Mouse (Mus musculus) liver, adult 2 months (tissue): ENCODE measurements at regions not wholly inside any gene's neighbourhood (a gene's known extent, or its start where the extent isn't known, plus 50 kb on each side); places are given as distances from the start of the nearest gene placed in this dataset.

Experiments used
- DNase-seq: peaks from one replicate; pipeline ENCODE4 v3.0.0-alpha.2; 2011; ENCODE audit warnings: low read depth, low spot score; ENCODE audit errors: extremely low read depth
- H3K27ac ChIP-seq: fragments of 200-500 bp; replicated peaks from 2 replicates; pipeline ENCODE4 v1.5.1; 2012; ENCODE audit warnings: low read depth, mild to moderate bottlenecking, control low read depth, inconsistent platforms, low read length; ENCODE audit not compliant: insufficient read depth
- H3K27me3 ChIP-seq: fragments of 200-500 bp; 2 replicates; pipeline ENCODE4 v1.6.1; 2012; ENCODE audit warnings: mild to moderate bottlenecking, moderate library complexity, low read length, inconsistent platforms; ENCODE audit not compliant: control insufficient read depth, insufficient read depth
- H3K36me3 ChIP-seq: fragments of 200-500 bp; 2 replicates; pipeline ENCODE4 v1.6.1; 2012; ENCODE audit warnings: low read length, inconsistent platforms; ENCODE audit not compliant: control insufficient read depth, insufficient read depth
- H3K4me1 ChIP-seq: fragments of 200-500 bp; 2 replicates; pipeline ENCODE4 v1.6.1; 2011; ENCODE audit warnings: low read length; ENCODE audit not compliant: control insufficient read depth, insufficient read depth
- H3K4me3 ChIP-seq: fragments of 200-500 bp; 2 replicates; pipeline ENCODE4 v1.5.1; 2011; ENCODE audit warnings: low read depth, mild to moderate bottlenecking, control low read depth, low read length, moderate library complexity; ENCODE audit not compliant: insufficient read depth
- H3K79me2 ChIP-seq: fragments of 200-500 bp; 2 replicates; pipeline ENCODE4 v1.6.1; 2012; ENCODE audit warnings: inconsistent platforms, mild to moderate bottlenecking, low read length, moderate library complexity; ENCODE audit not compliant: control insufficient read depth, insufficient read depth
- H3K9ac ChIP-seq: fragments of 200-500 bp; 2 replicates; pipeline ENCODE4 v1.6.1; 2012; ENCODE audit warnings: low read depth, mild to moderate bottlenecking, control low read depth, inconsistent platforms, low read length
- CTCF ChIP-seq: fragments of 200-500 bp; IDR thresholded peaks from 2 replicates; pipeline ENCODE4 v1.5.1; 2011; ENCODE audit warnings: low read depth, low read length, control low read depth
- POLR2A ChIP-seq: fragments of 200-500 bp; IDR thresholded peaks from 2 replicates; pipeline ENCODE4 v1.6.1; 2011; ENCODE audit warnings: low read length, control low read depth; ENCODE audit not compliant: insufficient read depth; ENCODE audit errors: extremely low read depth
- WGBS: fragments of 180-500 bp; shearing (Covaris S2); methylation state at CpG from one replicate; pipeline ENCODE4 v1.1.7; 2018; 5-methylcytosine and 5-hydroxymethylcytosine counted together

- Histone ChIP-seq H3K36me3 (no peaks in the 10 kb centered on the region), H3K4me1 (no peaks in the 10 kb centered on the region), H3K27me3 (no peaks in the 10 kb centered on the region), H3K79me2 (no peaks in the 10 kb centered on the region), H3K9ac (no peak overlapping the region), H3K27ac (no peak overlapping the region), H3K4me3 (no peak overlapping the region)
- no peak for TF ChIP-seq POLR2A
- TF ChIP-seq CTCF = no peak
- 85% methylated on average over 3 of the region's 3 CpGs for WGBS
- DNase-seq = no peak
Observed at GRCm38 (mm10) chr1:57544684-57545083, 137.8 kb upstream of the Tyw5 start.

GRCm38 (mm10) chr1:57545792-57546685 lies 139.1 kb upstream of the Tyw5 start:
- no peaks in the 10 kb centered on the region for H3K36me3 ChIP-seq
- TF ChIP-seq CTCF (no peak), POLR2A (no peak)
- H3K9ac ChIP-seq = no peak overlapping the region
- DNase-seq = no peak
- no peaks in the 10 kb centered on the region for H3K27me3 ChIP-seq
- H3K79me2 ChIP-seq = no peaks in the 10 kb centered on the region
- WGBS = 65% methylated on average over 14 of the region's 14 CpGs
- no peak overlapping the region for H3K27ac ChIP-seq
- no peaks in the 10 kb centered on the region for H3K4me1 ChIP-seq
- no peak overlapping the region for H3K4me3 ChIP-seq

GRCm38 (mm10) chr1:57561517-57561916 lies 154.6 kb upstream of the Tyw5 start:
- no peak overlapping the region for H3K27ac ChIP-seq
- no peaks in the 10 kb centered on the region for H3K79me2 ChIP-seq
- no peaks in the 10 kb centered on the region for H3K36me3 ChIP-seq
- H3K27me3 ChIP-seq = no peaks in the 10 kb centered on the region; the same call in 1 of the 2 replicates
- TF ChIP-seq POLR2A (no peak), CTCF (no peak)
- no peak for DNase-seq
- no peak overlapping the region for H3K4me3 ChIP-seq
- no peaks in the 10 kb centered on the region for H3K4me1 ChIP-seq
- no peak overlapping the region for H3K9ac ChIP-seq
- 85% methylated on average over 2 of the region's 2 CpGs for WGBS

- no peak for DNase-seq
- no peaks in the 10 kb centered on the region for H3K4me1 ChIP-seq
- no peak overlapping the region for H3K27ac ChIP-seq
- no peak overlapping the region for H3K9ac ChIP-seq
- no peaks in the 10 kb centered on the region; the same call in 1 of the 2 replicates for H3K27me3 ChIP-seq
- WGBS = 63% methylated on average over 5 of the region's 5 CpGs
- TF ChIP-seq CTCF = no peak
- TF ChIP-seq POLR2A = no peak
- H3K79me2 ChIP-seq = no peaks in the 10 kb centered on the region
- H3K4me3 ChIP-seq = no peak overlapping the region
- no peaks in the 10 kb centered on the region for H3K36me3 ChIP-seq
Observed at GRCm38 (mm10) chr1:57564676-57565075, 157.8 kb upstream of the Tyw5 start.

- WGBS = 71% methylated on average over 5 of the region's 5 CpGs
- Histone ChIP-seq H3K4me3 (no peak overlapping the region), H3K27me3 (no peaks in the 10 kb centered on the region), H3K9ac (no peak overlapping the region), H3K36me3 (no peaks in the 10 kb centered on the region), H3K79me2 (no peaks in the 10 kb centered on the region), H3K4me1 (no peaks in the 10 kb centered on the region), H3K27ac (no peak overlapping the region)
- no peak for TF ChIP-seq POLR2A
- TF ChIP-seq CTCF = no peak
- no peak for DNase-seq
Observed at GRCm38 (mm10) chr1:57572097-57572496, 165.2 kb upstream of the Tyw5 start.

GRCm38 (mm10) chr1:57573829-57574228 lies 166.9 kb upstream of the Tyw5 start:
- DNase-seq = no peak
- Histone ChIP-seq H3K4me3 (no peak overlapping the region), H3K4me1 (no peaks in the 10 kb centered on the region), H3K9ac (no peak overlapping the region), H3K27ac (no peak overlapping the region), H3K36me3 (no peaks in the 10 kb centered on the region), H3K27me3 (no peaks in the 10 kb centered on the region), H3K79me2 (no peaks in the 10 kb centered on the region)
- no peak for TF ChIP-seq CTCF
- no peak for TF ChIP-seq POLR2A
- WGBS = 56% methylated on average over 6 of the region's 6 CpGs
